Mouse (Mus musculus) embryo, embryonic 9.5 days (tissue): ENCODE measurements around the gene Olfr985.

Experiments used
- DNase-seq: peaks from one replicate; pipeline ENCODE4 v3.0.0-alpha.2; 2017; ENCODE audit errors: extremely low spot score

Gene Olfr985

GRCm38 (mm10) chr9:40130084-40130483, at the start of gene Olfr985:
Gene Olfr985 (minus strand): TSS chr9:40130184.
- DNase-seq = no peak

GRCm38 (mm10) chr9:40177017-40177416, 47.0 kb upstream of the Olfr985 start:
- DNase-seq = no peak

- no peak for DNase-seq
These were observed 36.5 kb upstream of the Olfr985 start for GRCm38 (mm10) chr9:40166446-40166845.

GRCm38 (mm10) chr9:40155118-40155644, 25.2 kb upstream of the Olfr985 start:
- no peak for DNase-seq

- DNase-seq = no peak
These were observed 11.6 kb upstream of the Olfr985 start for GRCm38 (mm10) chr9:40141544-40141943.

- DNase-seq = no peak
These were observed 9.5 kb upstream of the Olfr985 start for GRCm38 (mm10) chr9:40139484-40139883.

- DNase-seq = no peak
These were observed 7.2 kb upstream of the Olfr985 start for GRCm38 (mm10) chr9:40136987-40137688.

GRCm38 (mm10) chr9:40130556-40130955, 572 bp upstream of the Olfr985 start:
- no peak for DNase-seq

GRCm38 (mm10) chr9:40117287-40117659, 12.7 kb downstream of the Olfr985 start:
- no peak for DNase-seq

- no peak for DNase-seq
These were observed 13.2 kb downstream of the Olfr985 start for GRCm38 (mm10) chr9:40116645-40117286.

GRCm38 (mm10) chr9:40114106-40114505, 15.9 kb downstream of the Olfr985 start, which contains the start of gene Olfr984:
Gene Olfr984 (minus strand): TSS chr9:40114206.
- no peak for DNase-seq

- no peak for DNase-seq
These were observed 35.2 kb downstream of the Olfr985 start for GRCm38 (mm10) chr9:40094769-40095168.

- DNase-seq = no peak
These were observed 36.5 kb downstream of the Olfr985 start, which contains the start of gene Olfr983 for GRCm38 (mm10) chr9:40093495-40093894. Gene Olfr983 (minus strand): TSS chr9:40093595.
